Mouse (Mus musculus): ENCODE measurements around the gene Slc25a44.

Gene Slc25a44

DNA sequence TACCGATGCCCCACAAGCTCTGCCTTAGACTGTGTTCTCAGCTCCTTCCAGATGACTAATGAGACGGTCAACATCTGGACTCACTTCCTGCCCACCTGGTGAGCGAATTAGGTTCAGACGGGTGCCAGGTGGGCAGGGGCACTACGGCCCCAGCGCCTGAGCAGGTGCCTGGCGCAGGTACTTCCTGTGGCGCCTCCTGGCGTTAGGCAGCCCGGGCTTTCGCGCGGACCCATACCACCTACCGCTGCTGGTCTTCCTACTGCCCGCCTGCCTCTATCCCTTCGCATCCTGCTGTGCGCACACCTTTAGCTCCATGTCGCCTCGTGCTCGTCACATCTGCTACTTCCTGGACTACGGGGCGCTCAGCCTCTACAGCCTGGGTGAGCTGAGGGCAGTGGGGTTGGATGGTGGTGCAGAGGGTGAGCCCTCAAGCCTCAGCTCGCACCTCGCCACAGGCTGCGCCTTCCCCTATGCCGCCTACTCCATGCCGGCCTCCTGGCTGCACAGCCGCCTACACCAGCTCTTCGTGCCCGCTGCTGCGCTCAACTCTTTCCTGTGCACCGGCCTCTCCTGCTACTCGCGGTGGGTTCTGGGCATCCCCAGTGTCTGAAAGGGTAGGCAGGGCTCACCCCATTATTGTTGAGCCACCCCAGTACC, 59.1 kb downstream of the Slc25a44 start:
- no peak for DNase-seq

DNA sequence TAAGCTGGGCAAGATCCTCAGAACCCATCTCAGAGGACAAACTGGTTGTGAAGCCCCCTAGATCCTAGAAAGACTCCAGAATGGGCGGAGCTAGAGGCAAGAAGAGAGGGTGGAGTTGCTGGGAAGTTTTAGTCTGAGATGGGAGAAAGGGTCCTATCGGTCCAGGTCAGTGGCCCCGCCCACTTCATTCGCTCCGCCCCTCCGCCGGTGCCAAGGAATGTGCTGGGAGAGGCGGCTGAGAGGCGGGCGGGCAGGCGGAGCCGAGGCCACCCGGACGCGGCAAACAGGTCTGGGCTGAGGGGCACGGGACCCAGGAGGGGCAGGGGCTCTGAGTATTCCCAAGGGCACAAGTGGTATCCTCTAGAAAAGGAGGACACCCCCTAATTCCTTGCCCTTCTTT, 60.6 kb downstream of the Slc25a44 start, which contains the start of gene Paqr6:
Paqr6 (plus strand) TSS at position 248 of the 400 bp plus-strand sequence.
- DNase-seq, result peak; percentile 90

DNA sequence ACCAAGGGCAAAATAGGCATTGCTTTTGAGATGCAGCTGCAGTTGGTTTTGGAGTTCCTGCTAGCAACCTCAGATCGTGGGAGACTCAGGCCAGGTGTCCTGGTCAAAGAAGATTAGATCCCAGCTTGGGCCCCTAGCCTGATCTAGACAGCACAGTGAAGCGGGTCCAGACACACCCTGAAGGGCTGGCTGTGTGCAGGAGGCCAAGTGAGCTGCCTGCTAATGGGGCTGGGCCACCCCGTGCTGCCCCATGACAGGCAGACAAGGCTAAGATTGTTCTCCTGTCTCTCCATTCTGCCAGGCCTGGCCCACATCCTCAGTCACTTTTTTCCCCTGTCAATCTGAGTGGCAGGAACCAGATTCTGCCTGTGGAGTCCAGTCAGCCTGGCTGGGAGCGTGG, 61.2 kb downstream of the Slc25a44 start:
- DNase-seq, result no peak

DNA sequence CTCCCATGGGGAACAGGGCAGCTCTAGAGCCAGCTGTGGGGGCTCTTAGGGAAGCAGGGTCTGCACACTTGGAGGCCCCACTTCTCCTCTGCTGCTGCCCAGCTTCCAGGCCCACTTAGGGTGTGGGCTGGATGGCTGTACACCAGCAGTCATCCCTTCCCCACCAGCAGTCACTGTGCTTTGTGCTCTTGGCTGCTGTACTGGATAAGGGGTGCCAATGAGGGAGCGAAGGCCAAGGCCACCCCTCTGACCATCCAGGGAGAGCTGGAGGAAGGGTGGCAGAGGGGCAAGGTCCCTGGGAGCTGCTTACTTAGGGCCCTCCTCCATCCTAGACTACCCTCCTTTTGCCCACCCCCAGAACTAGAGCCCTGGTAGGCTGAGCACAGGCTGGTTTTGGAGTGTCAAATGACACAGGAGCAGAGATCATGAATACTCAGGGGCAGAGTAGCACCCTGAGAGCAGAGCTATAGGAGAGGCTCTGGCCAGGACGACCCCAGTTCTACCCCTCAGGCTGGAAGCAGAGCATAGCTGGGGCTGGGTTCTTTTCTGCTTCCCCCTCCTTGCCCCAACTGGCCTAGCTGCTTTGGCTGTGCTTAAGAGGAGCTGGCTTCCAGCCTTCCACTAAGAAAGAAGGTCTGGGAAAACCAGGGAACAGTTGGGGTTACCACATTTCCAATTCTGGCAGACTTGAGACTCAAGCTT, 63.2 kb downstream of the Slc25a44 start:
- no peak for DNase-seq

DNA sequence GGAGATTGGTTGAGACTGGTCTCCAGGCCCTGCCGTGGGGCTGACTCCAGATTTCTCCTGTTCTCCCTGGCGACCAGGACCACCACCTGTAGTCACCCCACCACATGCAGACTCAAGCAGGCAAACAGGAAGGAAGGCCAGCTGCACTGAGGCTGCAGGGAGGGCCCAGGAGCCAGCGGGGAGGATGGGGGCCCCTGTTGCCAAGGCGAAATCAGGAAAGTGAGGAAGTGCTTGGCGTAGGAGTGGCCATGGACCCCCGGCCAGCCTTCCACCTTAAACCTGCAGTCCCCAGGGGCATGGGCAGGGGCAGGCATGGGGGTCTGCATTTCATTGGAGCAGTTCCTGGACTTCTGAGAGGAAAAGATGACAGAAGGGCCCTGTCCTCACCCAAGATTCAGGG, 63.8 kb downstream of the Slc25a44 start:
- DNase-seq, result no peak
